Mouse (Mus musculus) NIH3T3 (cell line): ENCODE results near the gene Ppp4r3a.

ENCODE experiments used
- DNase-seq: peaks from one replicate; pipeline ENCODE4 v3.0.0-alpha.2; 2012; ENCODE audit warnings: low read depth

The Ppp4r3a gene

GRCm38 (mm10) chr12:101012197-101013077 is 71.1 kb downstream of the Ppp4r3a start:
- no peak for DNase-seq

GRCm38 (mm10) chr12:101011017-101011416 is 72.5 kb downstream of the Ppp4r3a start:
- DNase-seq, result no peak

- no peak for DNase-seq
Observed at GRCm38 (mm10) chr12:101010148-101010920, 73.2 kb downstream of the Ppp4r3a start.

GRCm38 (mm10) chr12:101009225-101009624 is 74.3 kb downstream of the Ppp4r3a start:
- DNase-seq, result no peak

GRCm38 (mm10) chr12:101008648-101009047 is 74.9 kb downstream of the Ppp4r3a start:
- DNase-seq, result no peak

GRCm38 (mm10) chr12:101007968-101008481 is 75.5 kb downstream of the Ppp4r3a start:
- DNase-seq, result peak; percentile 61

- no peak for DNase-seq
Observed at GRCm38 (mm10) chr12:101007427-101007826, 76.1 kb downstream of the Ppp4r3a start.

- no peak for DNase-seq
Observed at GRCm38 (mm10) chr12:101005665-101006420, 77.7 kb downstream of the Ppp4r3a start.

- no peak for DNase-seq
Observed at GRCm38 (mm10) chr12:101004982-101005381, 78.5 kb downstream of the Ppp4r3a start.

- DNase-seq, result peak; percentile 60
Observed at GRCm38 (mm10) chr12:101002801-101003513, 80.5 kb downstream of the Ppp4r3a start.

GRCm38 (mm10) chr12:100999061-100999954 is 84.2 kb downstream of the Ppp4r3a start:
- DNase-seq, result no peak

- DNase-seq, result no peak
Observed at GRCm38 (mm10) chr12:100998564-100998962, 84.9 kb downstream of the Ppp4r3a start.

- DNase-seq, result peak; percentile 41
Observed at GRCm38 (mm10) chr12:100997830-100998563, 85.5 kb downstream of the Ppp4r3a start.

- no peak for DNase-seq
Observed at GRCm38 (mm10) chr12:100996378-100996898, 87.1 kb downstream of the Ppp4r3a start.

- no peak for DNase-seq
Observed at GRCm38 (mm10) chr12:100995607-100996377, 87.7 kb downstream of the Ppp4r3a start.

- DNase-seq, result no peak
Observed at GRCm38 (mm10) chr12:100994140-100995015, 89.1 kb downstream of the Ppp4r3a start.

- no peak for DNase-seq
Observed at GRCm38 (mm10) chr12:100993146-100993545, 90.4 kb downstream of the Ppp4r3a start.

GRCm38 (mm10) chr12:100992505-100992904 is 91.0 kb downstream of the Ppp4r3a start:
- no peak for DNase-seq
